Mouse (Mus musculus): ENCODE results near the gene Efna4.

Gene Efna4

DNA sequence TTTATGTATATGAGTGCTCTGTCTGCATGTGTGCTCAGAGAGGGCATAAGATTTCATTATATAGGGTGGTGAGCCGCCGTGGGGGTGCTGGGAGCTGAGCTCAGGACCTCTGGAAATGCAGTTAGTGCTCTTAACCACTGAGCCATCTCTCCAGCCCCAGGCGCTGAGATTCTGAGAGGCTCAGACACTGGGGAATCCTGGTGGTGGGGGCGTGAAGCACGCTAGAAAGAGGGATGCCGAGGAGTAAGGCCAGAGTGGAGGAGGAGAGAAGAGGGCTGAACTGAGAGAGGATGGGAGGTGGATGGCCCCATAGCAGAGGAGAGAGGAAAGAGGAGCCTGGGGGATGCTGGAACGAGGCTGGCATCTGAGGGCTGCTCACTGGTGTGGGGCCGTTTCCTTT, 26.8 kb upstream of the Efna4 start:
- no peak for DNase-seq (ENCODE audit: extremely low spot score, low spot score)

- no peak for DNase-seq (ENCODE audit: extremely low spot score, low spot score)
These were observed 23.8 kb upstream of the Efna4 start, which contains the start of gene Dcst2 for GRCm38 (mm10) chr3:89361675-89362074. Gene Dcst2, plus strand, starts transcription at chr3:89361975.

DNA sequence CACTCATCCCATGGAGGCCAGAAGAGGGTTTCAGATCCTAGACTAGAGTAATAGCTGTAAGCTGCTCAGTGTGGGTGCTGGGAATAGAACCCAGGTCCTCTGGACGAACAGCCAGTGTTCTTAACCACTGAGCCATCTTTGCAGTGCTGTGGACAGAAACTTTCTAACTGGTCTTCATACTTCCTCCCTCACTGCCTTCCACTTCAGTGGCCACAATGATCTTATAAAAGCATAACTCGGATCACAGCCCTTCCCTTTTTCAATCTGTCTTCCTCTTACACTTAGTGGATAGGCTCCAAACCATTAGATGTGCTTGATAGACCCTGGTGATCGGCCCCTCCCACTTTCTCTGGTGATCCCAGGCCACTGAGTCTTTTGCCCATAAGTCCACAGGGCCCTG, 22.4 kb upstream of the Efna4 start:
- no peak for DNase-seq (ENCODE audit: extremely low spot score, low spot score)

GRCm38 (mm10) chr3:89359630-89360029, 21.8 kb upstream of the Efna4 start:
- no peak for DNase-seq (ENCODE audit: extremely low spot score, low spot score)

GRCm38 (mm10) chr3:89356029-89356428, 18.2 kb upstream of the Efna4 start:
- no peak for DNase-seq (ENCODE audit: extremely low spot score, low spot score)

GRCm38 (mm10) chr3:89355512-89355902, 17.7 kb upstream of the Efna4 start:
- DNase-seq (ENCODE audit: extremely low spot score, low spot score) = no peak

GRCm38 (mm10) chr3:89354816-89355511, 17.1 kb upstream of the Efna4 start:
- peak; percentile 87 for DNase-seq (ENCODE audit: extremely low spot score, low spot score)

- no peak for DNase-seq (ENCODE audit: extremely low spot score, low spot score)
These were observed 13.4 kb upstream of the Efna4 start for GRCm38 (mm10) chr3:89351271-89351670.

DNA sequence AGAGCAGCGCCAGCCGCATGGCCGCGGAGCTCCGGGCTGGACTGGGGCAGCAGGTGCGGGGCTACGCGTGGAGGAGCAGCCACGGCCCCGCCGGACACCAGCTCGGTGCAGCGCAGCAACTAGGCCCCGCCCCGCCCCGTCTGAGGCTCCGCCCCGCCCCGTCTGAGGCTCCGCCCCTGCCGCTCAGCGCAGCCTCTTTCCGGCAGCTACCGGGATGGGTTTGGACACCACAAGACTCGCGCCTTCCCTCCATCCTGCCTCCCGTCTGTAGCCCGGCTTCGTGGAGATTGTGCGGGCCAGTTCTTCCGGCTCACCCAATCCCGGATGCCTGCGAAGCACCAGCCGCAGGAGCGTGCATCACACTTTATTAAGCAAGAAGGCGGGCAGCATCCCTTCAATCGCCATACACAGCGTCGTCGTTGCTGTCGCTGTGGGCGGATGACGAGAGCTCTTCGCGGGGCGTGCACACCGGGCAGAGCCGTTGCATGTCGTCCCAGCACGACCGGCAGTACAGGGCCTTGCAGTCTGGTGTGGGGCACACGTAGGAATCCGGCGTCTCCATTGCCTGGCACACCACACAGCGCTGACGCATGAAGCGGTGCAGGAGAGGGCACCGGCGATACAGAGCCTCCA, 12.2 kb upstream of the Efna4 start, which contains the start of gene Adam15:
TSS of gene Adam15 (minus strand) at position 128 of the 633 bp plus-strand sequence.
- DNase-seq (ENCODE audit: extremely low spot score, low spot score) = peak; percentile 90

DNA sequence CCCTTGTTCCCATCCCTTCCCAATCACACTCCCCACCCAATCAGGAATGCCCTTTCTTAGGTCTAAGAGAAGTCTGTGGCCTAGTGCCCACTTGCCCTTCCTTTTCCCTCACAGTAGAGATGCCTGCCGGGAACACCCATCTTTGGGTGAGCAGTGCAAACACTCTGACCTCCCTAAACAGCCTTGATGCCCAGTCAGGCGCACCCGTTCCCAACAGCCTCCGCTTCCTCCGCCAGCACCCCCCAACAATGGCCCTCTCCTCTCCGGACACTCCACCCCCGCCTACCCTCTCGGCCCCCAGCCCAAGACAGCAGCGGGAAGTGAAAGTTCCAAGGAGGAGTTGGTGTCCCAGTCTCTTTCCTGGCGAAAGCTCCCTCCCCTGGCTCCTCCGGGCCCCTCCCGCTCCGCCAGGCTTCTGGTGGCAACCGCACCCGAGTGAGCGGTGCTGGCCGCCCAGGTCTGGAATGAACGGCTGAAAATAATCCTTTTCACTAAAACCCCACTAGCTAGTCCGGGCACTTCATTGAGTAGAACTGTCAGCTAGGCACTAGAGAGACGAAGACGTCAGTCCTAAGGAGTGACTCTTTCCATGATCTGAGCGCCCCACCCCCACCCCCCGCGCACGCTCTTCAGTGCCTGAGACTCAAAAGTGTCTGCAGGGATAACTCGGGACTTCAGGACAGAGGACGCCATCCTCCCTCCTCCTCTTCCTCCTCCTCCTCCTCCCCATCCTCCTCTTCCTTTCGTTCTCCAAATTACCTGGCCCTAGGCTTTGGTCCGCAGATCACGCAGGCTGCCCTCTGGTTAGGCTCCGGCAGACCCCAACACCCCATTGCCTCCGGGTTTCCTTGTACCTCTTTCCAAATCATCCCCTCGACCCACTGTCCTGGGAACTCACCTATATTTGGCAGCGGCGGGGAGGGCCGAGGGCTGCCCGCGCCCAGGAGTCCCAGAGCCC, 11.4 kb upstream of the Efna4 start:
- peak; percentile 42 for DNase-seq (ENCODE audit: extremely low spot score, low spot score)

GRCm38 (mm10) chr3:89347916-89348315, 10.1 kb upstream of the Efna4 start:
- no peak for DNase-seq (ENCODE audit: extremely low spot score, low spot score)

- no peak for DNase-seq (ENCODE audit: extremely low spot score, low spot score)
These were observed 9.2 kb upstream of the Efna4 start for GRCm38 (mm10) chr3:89346815-89347540.

GRCm38 (mm10) chr3:89343279-89343678, 5.5 kb upstream of the Efna4 start:
- DNase-seq (ENCODE audit: extremely low spot score, low spot score) = no peak

DNA sequence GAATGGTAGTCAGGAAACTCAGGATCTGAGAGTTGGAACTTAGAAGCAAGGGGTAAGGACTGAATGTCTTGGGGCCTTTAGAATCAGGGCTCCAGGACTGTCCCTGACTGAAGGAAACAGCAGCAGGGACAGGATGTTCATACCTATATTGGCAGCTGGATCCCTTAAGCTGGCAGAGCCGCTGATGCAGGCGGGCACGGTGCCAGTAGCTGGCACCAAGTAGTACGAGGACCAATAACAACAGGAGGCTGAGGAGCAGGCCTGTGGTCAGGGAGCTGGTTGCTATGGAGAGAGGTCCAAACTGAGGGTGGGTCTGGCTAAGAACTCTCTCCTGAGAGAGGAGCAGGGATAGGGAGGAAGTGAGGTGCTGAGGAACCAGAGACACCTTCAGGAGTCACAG, 4.0 kb upstream of the Efna4 start:
- DNase-seq (ENCODE audit: extremely low spot score, low spot score) = no peak

DNA sequence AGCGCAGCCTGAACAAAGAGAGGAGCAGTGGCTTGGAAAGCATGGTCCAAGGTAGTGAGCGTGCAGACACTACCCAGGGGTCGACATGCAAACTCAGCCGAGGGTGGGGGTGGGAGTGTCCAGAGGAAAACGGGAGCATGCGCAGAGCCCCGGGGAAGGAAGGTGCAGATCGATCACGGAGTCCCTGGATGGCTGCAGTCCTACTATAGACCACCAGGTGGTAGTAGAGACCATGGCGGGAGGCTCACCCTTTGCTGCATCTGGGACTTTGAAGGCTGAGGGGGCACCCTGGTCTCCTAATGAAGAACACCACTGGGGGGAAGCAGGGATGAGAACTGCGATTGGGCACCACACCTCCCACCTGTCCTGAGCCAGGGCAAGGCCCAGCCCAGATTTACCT, 2.6 kb upstream of the Efna4 start:
- DNase-seq (ENCODE audit: extremely low spot score, low spot score) = peak; percentile 90

- peak; percentile 87 for DNase-seq (ENCODE audit: extremely low spot score, low spot score)
These were observed 1.6 kb upstream of the Efna4 start for GRCm38 (mm10) chr3:89339416-89339815.

- DNase-seq (ENCODE audit: extremely low spot score, low spot score) = no peak
These were observed 637 bp downstream of the Efna4 start for GRCm38 (mm10) chr3:89337062-89337720.

- DNase-seq (ENCODE audit: extremely low spot score, low spot score) = no peak
These were observed 1.3 kb downstream of the Efna4 start for GRCm38 (mm10) chr3:89336529-89336928.

DNA sequence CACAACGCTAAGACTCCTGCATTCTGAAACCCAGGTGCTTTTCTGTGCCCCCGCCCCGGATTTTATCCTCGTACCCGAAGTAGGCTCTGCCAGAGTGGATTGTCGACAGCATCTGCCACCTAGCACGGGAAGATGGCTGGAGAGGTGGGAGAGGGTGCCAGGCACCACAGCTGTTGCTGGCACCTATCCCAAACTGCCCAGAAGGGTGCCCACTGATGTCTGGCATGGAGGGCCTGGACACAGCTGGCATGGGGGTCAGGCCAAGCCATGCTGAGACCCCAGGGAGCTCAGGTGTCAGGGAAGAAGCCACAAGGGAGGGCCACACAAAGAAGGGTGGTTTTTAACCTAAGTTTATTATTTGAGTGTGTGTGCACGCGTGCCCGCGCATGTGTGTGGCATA, 4.8 kb downstream of the Efna4 start:
- DNase-seq (ENCODE audit: extremely low spot score, low spot score) = no peak

DNA sequence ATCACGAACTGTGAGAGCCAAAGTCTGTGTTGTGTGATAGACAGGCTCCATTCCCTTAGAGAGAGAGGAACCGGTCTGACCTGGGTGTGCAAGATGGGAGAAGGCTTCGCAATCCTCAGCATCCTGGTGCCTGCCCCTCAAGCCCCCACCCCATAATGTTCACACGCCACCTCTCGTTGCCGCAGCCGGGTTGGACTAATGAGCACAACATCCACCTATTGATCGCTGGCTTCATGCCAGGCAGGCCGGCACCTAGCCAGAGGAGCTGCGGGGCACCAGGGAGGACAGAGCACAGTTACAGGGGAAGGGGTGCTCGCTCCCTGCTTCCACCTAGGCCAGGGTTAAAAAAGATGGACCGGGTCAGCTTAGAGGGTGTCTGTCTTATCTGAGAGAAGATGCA, 5.4 kb downstream of the Efna4 start:
- no peak for DNase-seq (ENCODE audit: extremely low spot score, low spot score)

DNA sequence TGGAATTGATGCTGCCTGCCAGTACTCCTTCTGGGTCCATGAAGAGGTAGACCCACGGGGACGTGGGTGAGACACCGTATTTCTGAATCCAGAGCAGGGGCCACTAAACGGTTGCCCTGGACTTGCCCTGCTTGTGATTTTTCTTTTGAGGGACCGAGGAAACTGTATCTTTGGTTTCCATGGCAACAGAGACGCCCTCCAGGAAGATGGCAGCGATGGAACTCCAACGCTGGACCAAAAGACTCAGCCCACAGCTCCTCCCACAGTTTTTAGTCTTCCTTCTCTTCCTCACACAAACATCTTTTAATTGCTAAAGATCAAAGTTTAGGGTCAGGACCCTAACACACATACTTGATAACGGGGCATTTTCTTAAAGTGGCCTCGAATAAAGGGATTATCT, 5.8 kb downstream of the Efna4 start:
- DNase-seq (ENCODE audit: extremely low spot score, low spot score) = no peak
